Mouse (Mus musculus) limb, embryonic 10.5 days (tissue): ENCODE data around the gene Pter. TPM values are rescaled to one million over a fixed set of nuclear protein-coding genes. Genes with fewer than 3 reads are reported as not detected.
A peak's percentile ranks its signal among the peaks of the same experiment; 100 is the strongest.

ENCODE experiments used
- DNase-seq: peaks from one replicate; pipeline ENCODE4 v3.0.0-alpha.2; 2017; ENCODE audit warnings: low spot score
- H3K27ac ChIP-seq: fragments of 300-500 bp; sonication (generic); 2 replicates; pipeline ENCODE4 v1.5.1; 2016; ENCODE audit warnings: mild to moderate bottlenecking
- H3K27me3 ChIP-seq: fragments of 300-500 bp; sonication (generic); 2 replicates; pipeline ENCODE4 v1.6.1; 2016; ENCODE audit warnings: low read depth, mild to moderate bottlenecking; ENCODE audit not compliant: poor library complexity, severe bottlenecking
- H3K36me3 ChIP-seq: fragments of 300-500 bp; sonication (generic); 2 replicates; pipeline ENCODE4 v1.6.1; 2016; ENCODE audit warnings: mild to moderate bottlenecking, moderate library complexity
- H3K4me1 ChIP-seq: fragments of 300-500 bp; sonication (generic); 2 replicates; pipeline ENCODE4 v1.6.1; 2016
- H3K4me3 ChIP-seq: fragments of 300-500 bp; sonication (generic); 2 replicates; pipeline ENCODE4 v1.5.1; 2016; ENCODE audit warnings: mild to moderate bottlenecking, moderate library complexity
- H3K9me3 ChIP-seq: fragments of 300-500 bp; sonication (generic); replicated peaks from 2 replicates; pipeline ENCODE4 v1.6.1; 2016; ENCODE audit warnings: mild to moderate bottlenecking
- WGBS: fragments of 180-500 bp; shearing (Covaris S2); methylation state at CpG from one replicate; pipeline ENCODE4 v1.1.7; 2016; 5-methylcytosine and 5-hydroxymethylcytosine counted together
- polyA plus RNA-seq: library from polyadenylated mRNA; unstranded; fragments of >200 nt; fragmentation: Nextera tagmentation; extraction: Ambion mirVana; gene quantifications from 2 replicates; pipeline ENCODE4 v1.2.1, GENCODE M21; 2016

Pter gene
- polyA plus RNA-seq, result 14.0 and 14.8 TPM in 2 replicates

DNA sequence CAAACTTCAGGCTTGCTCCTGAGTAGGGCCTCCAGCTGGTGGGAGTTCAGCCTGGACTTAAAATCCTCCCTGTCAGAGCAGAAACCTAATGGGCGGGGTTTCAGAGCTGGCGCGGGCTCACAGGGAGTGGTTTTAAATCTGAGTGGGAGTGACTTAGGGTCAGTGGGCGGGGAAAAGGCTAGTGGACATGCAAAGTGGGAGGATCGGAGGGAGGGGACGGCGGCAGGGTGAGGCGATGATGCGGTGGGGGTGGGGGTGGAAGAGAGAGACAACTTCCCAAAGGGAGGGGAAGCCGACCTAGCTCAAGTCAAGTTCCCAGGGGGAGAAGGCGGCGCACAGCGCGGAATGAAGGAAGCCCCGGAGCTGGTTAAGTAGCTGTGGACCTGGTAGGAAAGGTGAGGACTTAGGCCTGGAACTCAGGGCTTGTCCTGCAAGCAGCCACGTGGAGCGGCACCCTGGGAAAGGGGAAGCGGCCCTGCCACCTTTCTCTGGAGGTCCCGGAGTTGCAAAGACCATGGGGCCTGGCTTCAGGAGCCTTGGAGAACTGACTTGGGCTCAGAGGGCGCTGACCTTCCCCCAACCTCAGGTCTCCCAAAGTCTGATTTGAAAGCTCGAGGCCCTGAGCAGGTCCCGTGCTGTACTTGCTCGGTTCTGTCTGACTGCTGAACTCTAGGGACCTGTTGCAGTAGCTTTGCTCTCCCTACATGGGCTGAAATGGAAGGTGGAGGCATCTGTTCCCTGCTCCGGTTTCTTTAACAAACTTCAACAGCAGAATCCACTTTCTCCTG is at the start of gene Pter:
Gene Pter (plus strand): TSS at position 238 of the 788 bp plus-strand sequence.
- H3K27me3 ChIP-seq, result no peaks in the 10 kb centered on the region
- DNase-seq, result peak; percentile 84
- peak within 1 kb of the TSS; percentile 63 for H3K4me3 ChIP-seq
- peak within 1 kb of the TSS; percentile 90 for H3K27ac ChIP-seq
- no peaks in the 10 kb centered on the region for H3K36me3 ChIP-seq
- no peaks in the 10 kb centered on the region for H3K9me3 ChIP-seq
- WGBS, result 1% methylated on average over 24 of the region's 24 CpGs
- peaks cover 13% of the 10 kb centered on the region; the same call in 1 of the 2 replicates for H3K4me1 ChIP-seq

DNA sequence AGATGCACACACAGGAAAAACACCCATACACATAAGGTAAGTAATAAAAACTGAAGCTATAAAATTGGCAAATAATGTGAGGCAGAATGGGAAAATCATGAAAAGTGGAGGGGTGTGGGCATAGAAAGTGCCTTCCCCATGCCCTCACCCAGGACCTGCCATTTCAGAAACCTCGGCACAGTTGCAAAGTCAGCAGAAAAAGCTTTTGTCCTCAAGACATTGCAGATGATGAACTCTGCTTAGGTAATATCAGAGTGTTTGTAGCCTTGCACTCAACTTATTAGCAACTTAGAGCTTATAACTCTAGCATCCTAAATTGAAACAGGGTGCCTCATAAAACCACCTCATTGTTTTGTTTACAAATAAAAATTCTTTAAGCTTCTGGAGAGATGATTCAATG is 49.6 kb upstream of the Pter start:
- 72% methylated on average over 1 of the region's 1 CpGs for WGBS
- no peaks in the 10 kb centered on the region for H3K27me3 ChIP-seq

DNA sequence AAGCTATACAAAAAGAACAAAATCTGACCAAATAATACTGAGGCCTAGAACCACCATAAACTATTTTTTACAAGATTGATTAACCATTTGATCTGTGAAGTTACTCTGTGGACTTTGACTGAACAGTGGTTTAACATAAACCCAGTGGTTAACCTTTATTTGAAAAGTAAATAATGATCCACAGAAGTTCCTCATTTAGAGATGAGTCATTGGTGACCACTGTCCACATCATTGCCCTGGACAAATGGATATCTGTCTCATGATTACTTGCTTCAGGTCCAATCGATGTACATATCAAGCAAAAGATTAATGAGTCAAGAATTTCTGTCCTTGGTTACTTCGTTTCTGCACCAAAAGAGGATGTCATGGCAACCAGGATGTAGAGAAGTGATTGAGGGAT is 44.3 kb upstream of the Pter start:
- 77% methylated on average over 2 of the region's 2 CpGs for WGBS
- Histone ChIP-seq H3K4me1 (no peaks in the 10 kb centered on the region), H3K27me3 (no peaks in the 10 kb centered on the region), H3K36me3 (no peaks in the 10 kb centered on the region), H3K27ac (no peak overlapping the region), H3K9me3 (no peaks in the 10 kb centered on the region), H3K4me3 (no peak overlapping the region)
- no peak for DNase-seq

More for the DNA sequence above, 49.6 kb upstream of the Pter start:
- Histone ChIP-seq H3K27ac (no peak overlapping the region), H3K36me3 (no peaks in the 10 kb centered on the region), H3K9me3 (no peaks in the 10 kb centered on the region), H3K4me3 (no peak overlapping the region), H3K4me1 (no peaks in the 10 kb centered on the region)
- no peak for DNase-seq

DNA sequence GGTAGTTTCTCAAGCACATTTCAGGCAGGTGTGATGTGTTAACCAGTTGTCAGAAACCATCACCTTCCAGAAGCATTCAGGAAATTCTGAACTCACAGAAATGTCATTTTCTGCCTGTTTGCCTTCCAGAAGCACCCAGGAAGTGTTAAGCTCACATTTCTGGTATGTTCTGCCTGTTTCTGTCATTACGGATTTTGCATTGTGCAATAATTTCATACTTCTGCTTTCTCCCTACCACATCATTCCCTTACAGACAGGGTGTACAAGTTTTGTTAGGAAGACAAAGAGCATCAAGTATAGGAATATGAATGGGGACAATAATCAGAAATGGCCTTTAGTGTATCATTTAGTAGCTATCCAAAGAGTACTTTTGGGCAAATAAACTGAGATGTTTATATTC is 42.8 kb upstream of the Pter start:
- DNase-seq, result no peak
- Histone ChIP-seq H3K27ac (no peak overlapping the region), H3K27me3 (no peaks in the 10 kb centered on the region), H3K4me3 (no peak overlapping the region), H3K36me3 (no peaks in the 10 kb centered on the region), H3K9me3 (no peaks in the 10 kb centered on the region), H3K4me1 (no peaks in the 10 kb centered on the region)
- WGBS, result 93% methylated on average over 1 of the region's 1 CpGs

GRCm38 (mm10) chr2:12883276-12883914 is 40.4 kb upstream of the Pter start:
- Histone ChIP-seq H3K27me3 (no peaks in the 10 kb centered on the region), H3K27ac (no peak overlapping the region), H3K36me3 (no peaks in the 10 kb centered on the region), H3K4me3 (no peak overlapping the region), H3K9me3 (no peaks in the 10 kb centered on the region), H3K4me1 (no peaks in the 10 kb centered on the region)
- DNase-seq, result no peak
- WGBS, result 90% methylated on average over 10 of the region's 10 CpGs

DNA sequence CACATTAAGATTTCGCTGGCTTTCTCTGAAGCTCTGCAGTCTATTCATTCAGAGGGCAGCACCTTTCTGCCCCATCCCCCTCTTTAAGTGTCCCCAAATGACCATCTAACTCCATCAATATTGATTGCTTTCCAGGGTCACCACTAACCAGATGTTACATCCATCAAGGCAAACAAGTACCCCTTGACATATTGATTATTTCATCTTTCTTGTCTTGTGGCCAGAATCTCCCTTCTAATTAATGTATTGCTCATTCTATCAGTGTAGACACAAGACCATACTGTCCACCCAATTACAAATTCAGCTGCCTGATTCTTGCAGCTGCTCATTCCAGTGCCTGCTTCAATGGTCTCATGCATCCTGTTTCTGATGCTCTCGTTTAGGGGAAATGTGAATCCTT is 36.8 kb upstream of the Pter start:
- Histone ChIP-seq H3K27me3 (no peaks in the 10 kb centered on the region), H3K4me3 (no peak overlapping the region), H3K9me3 (no peaks in the 10 kb centered on the region), H3K4me1 (0 out of 2 replicates have a peak, but pooled peaks cover 3% of the 10 kb centered on the region), H3K27ac (no peak overlapping the region), H3K36me3 (no peaks in the 10 kb centered on the region)
- 62% methylated on average over 2 of the region's 2 CpGs for WGBS
- no peak for DNase-seq

DNA sequence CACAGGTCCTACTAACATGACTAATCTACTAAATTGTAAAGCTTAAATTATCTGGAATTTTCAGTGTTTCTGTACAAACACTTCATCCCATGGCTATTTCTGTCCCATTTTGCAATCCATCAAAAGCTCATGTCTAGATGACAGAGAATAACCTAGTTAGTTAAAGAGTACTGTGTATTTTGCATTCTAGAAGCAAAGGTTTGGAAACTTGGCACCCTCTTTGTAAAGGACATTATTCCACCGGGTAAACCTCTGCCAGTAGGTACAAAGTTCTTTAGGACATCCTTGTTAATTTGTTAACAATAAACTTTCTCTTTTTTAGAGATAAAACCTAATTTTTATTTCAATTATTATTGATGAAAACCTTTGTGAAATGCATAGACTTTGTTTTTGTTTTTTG is 18.1 kb upstream of the Pter start:
- H3K4me1 ChIP-seq, result no peaks in the 10 kb centered on the region

DNA sequence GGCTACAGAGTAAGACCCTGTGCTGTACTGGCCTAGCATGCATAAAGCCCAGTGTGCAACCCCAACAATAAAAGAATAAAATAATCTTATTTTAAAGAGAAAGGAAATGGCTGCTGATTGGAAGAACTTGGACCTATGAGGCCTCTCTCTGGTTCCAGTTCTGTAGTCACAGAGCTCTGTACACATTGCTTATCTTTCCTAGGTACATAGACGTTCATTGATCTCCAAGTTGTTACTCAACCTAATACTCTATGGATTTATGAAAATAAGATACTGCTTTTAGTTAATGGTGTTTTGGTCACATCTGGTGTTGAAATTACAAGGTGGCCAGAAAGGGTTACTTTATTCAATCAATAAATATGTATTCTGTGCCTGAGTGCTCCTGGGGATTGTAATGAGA is 1.8 kb downstream of the Pter start:
- Histone ChIP-seq H3K4me1 (peaks cover 13% of the 10 kb centered on the region; the same call in 1 of the 2 replicates), H3K4me3 (no peak overlapping the region), H3K27me3 (no peaks in the 10 kb centered on the region), H3K9me3 (no peaks in the 10 kb centered on the region), H3K27ac (no peak overlapping the region), H3K36me3 (no peaks in the 10 kb centered on the region)
- DNase-seq, result no peak
- WGBS, result 85% methylated on average over 1 of the region's 1 CpGs

More for the DNA sequence above, 18.1 kb upstream of the Pter start:
- no peak for DNase-seq
- H3K36me3 ChIP-seq, result no peaks in the 10 kb centered on the region
- H3K4me3 ChIP-seq, result no peak overlapping the region
- no peaks in the 10 kb centered on the region for H3K27me3 ChIP-seq
- H3K9me3 ChIP-seq, result no peaks in the 10 kb centered on the region
- 89% methylated on average over 1 of the region's 1 CpGs for WGBS
- no peak overlapping the region for H3K27ac ChIP-seq

DNA sequence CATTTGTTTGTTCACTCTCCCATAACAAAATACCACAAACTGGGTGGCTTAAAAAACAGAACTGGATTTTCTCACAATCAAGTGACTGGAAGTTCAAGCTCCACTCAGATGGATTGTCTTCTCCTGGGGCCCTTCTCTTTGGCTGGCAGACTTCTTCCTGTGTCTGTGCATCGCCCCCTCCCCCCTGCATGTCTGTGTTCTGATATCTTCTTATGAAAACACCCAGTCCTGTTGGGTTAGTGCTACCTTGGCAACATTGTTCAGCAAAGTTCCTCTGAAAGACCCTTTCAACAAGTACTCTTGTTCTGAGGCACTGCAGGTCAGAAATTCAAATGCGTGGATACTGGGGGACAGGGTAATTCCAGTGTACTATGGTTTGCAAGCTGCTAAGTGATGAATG is 6.5 kb downstream of the Pter start:
- H3K4me3 ChIP-seq, result no peak overlapping the region
- no peaks in the 10 kb centered on the region for H3K27me3 ChIP-seq
- no peak overlapping the region for H3K27ac ChIP-seq
- no peaks in the 10 kb centered on the region for H3K9me3 ChIP-seq
- no peaks in the 10 kb centered on the region for H3K4me1 ChIP-seq
- 93% methylated on average over 2 of the region's 2 CpGs for WGBS
- no peak for DNase-seq
- H3K36me3 ChIP-seq, result no peaks in the 10 kb centered on the region

DNA sequence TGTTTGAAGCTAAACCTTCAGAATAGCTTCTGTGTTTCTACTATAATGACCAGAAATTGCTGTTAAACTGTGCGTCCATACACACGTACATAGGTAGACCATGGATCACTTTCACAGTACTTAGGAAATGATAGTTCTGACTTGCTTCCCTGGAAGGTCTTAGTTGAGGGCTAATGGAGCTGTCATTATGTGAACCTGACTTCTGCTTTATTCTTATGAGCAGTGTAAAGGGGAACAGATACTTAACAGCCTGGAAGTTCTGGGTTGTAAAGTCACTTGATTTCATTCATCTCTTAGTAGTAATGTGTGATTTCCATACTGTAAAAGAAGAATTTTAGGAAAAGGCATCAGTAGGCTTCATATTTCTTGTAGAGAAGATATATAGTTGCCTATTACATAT is 10.1 kb downstream of the Pter start:
- H3K4me3 ChIP-seq, result no peak overlapping the region
- H3K9me3 ChIP-seq, result no peaks in the 10 kb centered on the region
- H3K4me1 ChIP-seq, result no peaks in the 10 kb centered on the region
- 93% methylated on average over 2 of the region's 2 CpGs for whole genome bisulfite sequencing
- H3K27ac ChIP-seq, result no peak overlapping the region
- DNase-seq, result no peak
- H3K27me3 ChIP-seq, result no peaks in the 10 kb centered on the region
- no peaks in the 10 kb centered on the region for H3K36me3 ChIP-seq

DNA sequence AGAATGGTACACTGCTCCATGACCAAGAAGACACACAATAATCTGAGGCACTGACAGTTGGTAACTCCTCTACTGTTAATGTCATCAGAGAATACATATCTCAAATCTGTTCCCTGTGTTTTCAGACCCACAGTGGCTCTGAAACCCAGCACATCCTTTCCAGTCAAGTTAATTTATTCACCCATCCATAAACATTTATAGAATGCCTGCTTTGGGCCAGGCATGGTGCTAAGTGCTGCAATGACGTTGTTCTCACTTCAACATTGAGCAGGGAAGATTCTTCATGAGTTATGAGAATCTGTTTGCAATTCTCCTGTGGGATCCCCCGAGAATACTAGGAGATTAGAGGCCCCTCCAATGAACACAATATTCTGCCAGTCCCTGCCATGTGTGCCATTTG is 11.4 kb downstream of the Pter start:
- Histone ChIP-seq H3K9me3 (no peaks in the 10 kb centered on the region), H3K27ac (no peak overlapping the region), H3K36me3 (no peaks in the 10 kb centered on the region), H3K4me1 (no peaks in the 10 kb centered on the region), H3K27me3 (no peaks in the 10 kb centered on the region), H3K4me3 (no peak overlapping the region)
- WGBS, result 69% methylated on average over 2 of the region's 2 CpGs
- DNase-seq, result no peak

DNA sequence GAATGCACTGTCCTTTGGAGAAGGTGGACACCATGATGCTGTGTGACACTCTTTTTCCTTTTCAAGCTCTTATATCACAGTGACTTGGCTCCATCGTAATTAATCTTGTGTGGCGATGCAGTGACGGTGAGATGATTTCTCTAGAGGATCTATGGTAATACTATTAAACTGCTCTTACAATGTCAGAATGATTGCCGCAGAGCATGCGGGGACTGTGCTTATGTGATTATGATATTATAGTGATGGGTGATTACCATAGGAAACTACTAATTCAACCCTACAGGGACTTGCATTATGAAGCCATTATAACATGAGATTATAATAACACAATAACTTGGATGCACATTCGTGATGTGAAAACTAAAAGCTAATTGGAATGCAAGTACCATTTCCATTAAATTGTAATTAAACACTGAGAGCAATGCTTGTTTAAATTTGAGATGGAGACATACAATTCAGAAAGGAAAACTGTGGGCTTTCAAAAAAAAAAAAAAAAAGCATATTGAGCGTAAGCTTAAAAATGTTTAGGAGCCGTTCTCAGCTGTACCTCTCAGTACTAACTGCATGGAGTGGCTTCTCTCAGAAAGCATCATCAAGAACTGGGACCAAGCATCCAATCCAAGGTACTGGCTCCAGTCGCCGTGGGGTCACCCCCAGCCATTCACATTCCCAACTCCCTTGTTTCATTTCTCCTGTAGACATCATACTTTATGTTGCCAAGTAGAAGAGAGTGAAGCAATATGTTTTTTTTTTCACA is 13.8 kb downstream of the Pter start:
- Histone ChIP-seq H3K9me3 (no peaks in the 10 kb centered on the region), H3K27ac (no peak overlapping the region), H3K27me3 (no peaks in the 10 kb centered on the region), H3K4me3 (no peak overlapping the region), H3K36me3 (no peaks in the 10 kb centered on the region), H3K4me1 (no peaks in the 10 kb centered on the region)
- 91% methylated on average over 10 of the region's 10 CpGs for WGBS
- no peak for DNase-seq

- WGBS, result 91% methylated on average over 2 of the region's 2 CpGs
- Histone ChIP-seq H3K4me3 (no peak overlapping the region), H3K27ac (no peak overlapping the region), H3K36me3 (no peaks in the 10 kb centered on the region), H3K9me3 (no peaks in the 10 kb centered on the region), H3K4me1 (no peaks in the 10 kb centered on the region), H3K27me3 (no peaks in the 10 kb centered on the region)
- DNase-seq, result no peak
Measured at GRCm38 (mm10) chr2:12938641-12939040, 14.8 kb downstream of the Pter start.
